Mouse (Mus musculus) heart, adult 2 months (tissue): Measurements from ENCODE around the gene Fgfr2. TPM values are rescaled to one million over a fixed set of nuclear protein-coding genes. Genes with fewer than 3 reads are reported as not detected.

Experiments used
- DNase-seq, 2 experiments: peaks; one replicate each; pipeline ENCODE4 v3.0.0; 2021
- H3K27ac ChIP-seq: fragments of 200-600 bp; 2 replicates; pipeline ENCODE4 v1.8.1; 2022
- H3K27me3 ChIP-seq: fragments of 200-500 bp; 2 replicates; pipeline ENCODE4 v1.6.1; 2012; ENCODE audit warnings: mild to moderate bottlenecking, low read length, inconsistent platforms, mixed read lengths; ENCODE audit not compliant: control insufficient read depth, insufficient read depth
- H3K36me3 ChIP-seq: fragments of 200-500 bp; 2 replicates; pipeline ENCODE4 v1.6.1; 2012; ENCODE audit warnings: low read length, inconsistent platforms; ENCODE audit not compliant: control insufficient read depth, insufficient read depth
- H3K4me1 ChIP-seq: fragments of 200-500 bp; 2 replicates; pipeline ENCODE4 v1.6.1; 2011; ENCODE audit warnings: low read length; ENCODE audit not compliant: control insufficient read depth, insufficient read depth
- H3K4me3 ChIP-seq: fragments of 200-600 bp; 2 replicates; pipeline ENCODE4 v1.8.1; 2022
- H3K79me2 ChIP-seq: fragments of 200-500 bp; replicated peaks from 2 replicates; pipeline ENCODE4 v1.6.1; 2012; ENCODE audit warnings: mild to moderate bottlenecking, inconsistent platforms, low read length, moderate library complexity, mixed read lengths; ENCODE audit not compliant: control insufficient read depth, insufficient read depth
- H3K9ac ChIP-seq: fragments of 200-500 bp; 2 replicates; pipeline ENCODE4 v1.6.1; 2012; ENCODE audit warnings: low read depth, mild to moderate bottlenecking, control low read depth, inconsistent platforms, low read length, mixed read lengths
- CTCF ChIP-seq: fragments of 200-600 bp; IDR thresholded peaks from 2 replicates; pipeline ENCODE4 v1.8.1; 2022; ENCODE audit warnings: antibody characterized with exemption, mild to moderate bottlenecking, moderate library complexity
- EP300 ChIP-seq: fragments of 200-500 bp; IDR thresholded peaks from 2 replicates; pipeline ENCODE4 v1.6.1; 2011; ENCODE audit warnings: low read depth, low read length, control low read depth; ENCODE audit not compliant: insufficient read depth
- POLR2A ChIP-seq: fragments of 200-500 bp; IDR thresholded peaks from 2 replicates; pipeline ENCODE4 v1.6.1; 2011; ENCODE audit warnings: mild to moderate bottlenecking, low read depth, low read length, control low read depth; ENCODE audit not compliant: insufficient read depth
- WGBS: fragments of 180-500 bp; shearing (Covaris S2); methylation state at CpG from one replicate; pipeline ENCODE4 v1.1.7; 2018; 5-methylcytosine and 5-hydroxymethylcytosine counted together
- intact Hi-C: fragments of 180-260 bp; cut with DNase I; formaldehyde crosslinking; loops from one replicate; pipeline ENCODE4 v1.15.1; 2025
- polyA plus RNA-seq: library from polyadenylated mRNA; depleted of rRNA; stranded (reverse); fragments of >200 nt; gene quantifications from 2 replicates; pipeline ENCODE4 v1.2.3, GENCODE M21; 2012
- total RNA-seq, 2 experiments: library from RNA; stranded (reverse); gene quantifications; 2 replicates each; pipeline ENCODE4 v1.2.3; 2021

Fgfr2 gene
- total and polyA plus RNA-seq, 3 experiments = 1.1 to 2.0 (median 1.3) TPM

DNA sequence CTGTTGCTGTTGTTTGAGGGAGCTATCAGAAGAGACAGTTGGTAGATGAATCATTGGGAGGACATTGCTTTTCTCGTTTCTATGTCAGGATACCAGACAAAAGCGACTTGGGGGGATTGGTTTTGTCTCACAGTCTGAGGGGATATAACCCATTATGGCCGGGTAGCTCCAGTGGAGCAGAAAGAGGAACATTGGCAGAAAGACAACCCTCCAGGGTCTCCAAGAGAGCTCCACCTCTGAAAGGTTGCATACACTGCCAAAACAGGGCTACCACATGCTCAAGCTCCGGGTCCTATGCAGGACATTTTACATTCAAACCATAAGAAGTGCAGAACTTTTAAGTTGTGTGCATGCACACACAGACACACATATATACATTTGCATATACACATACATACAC is 1517.7 kb downstream of the Fgfr2 start:
- H3K36me3 ChIP-seq = no peaks in the 10 kb centered on the region
- no peaks in the 10 kb centered on the region for H3K79me2 ChIP-seq
- no peaks in the 10 kb centered on the region for H3K4me1 ChIP-seq
- no peak overlapping the region for H3K9ac ChIP-seq
- no peak overlapping the region for H3K4me3 ChIP-seq
- WGBS = 55% methylated on average over 4 of the region's 4 CpGs
- no peak overlapping the region for H3K27ac ChIP-seq
- no peaks in the 10 kb centered on the region for H3K27me3 ChIP-seq
- TF ChIP-seq POLR2A = no peak
- no peak for TF ChIP-seq CTCF
- no peak for TF ChIP-seq EP300
- DNase-seq = no peak
- intact Hi-C loops = no loop called here

DNA sequence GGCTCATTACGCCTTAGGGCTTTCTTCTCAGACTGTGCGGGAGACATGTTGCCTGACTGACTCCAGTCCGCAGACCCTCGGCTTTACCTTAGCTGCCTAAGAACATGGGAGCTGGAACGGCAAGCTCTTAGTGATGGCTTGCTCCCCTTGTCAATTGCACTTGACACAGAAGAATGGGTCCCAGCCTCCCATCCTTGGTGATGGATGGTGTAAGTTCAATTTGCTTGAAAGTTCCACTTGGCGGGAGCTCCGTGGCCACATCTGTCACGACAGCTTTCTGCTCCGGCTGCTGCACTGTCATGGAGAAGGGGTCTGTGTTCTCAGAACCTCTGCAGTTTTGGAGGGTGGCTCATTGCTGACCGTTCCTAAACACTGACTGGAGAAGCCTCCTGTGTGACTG is 1518.2 kb downstream of the Fgfr2 start:
- Histone ChIP-seq H3K79me2 (no peaks in the 10 kb centered on the region), H3K9ac (no peak overlapping the region), H3K36me3 (no peaks in the 10 kb centered on the region), H3K4me1 (no peaks in the 10 kb centered on the region), H3K27me3 (no peaks in the 10 kb centered on the region), H3K27ac (no peak overlapping the region), H3K4me3 (no peak overlapping the region)
- no peak for DNase-seq
- WGBS = 91% methylated on average over 10 of the region's 10 CpGs
- intact Hi-C loops = no loop called here
- TF ChIP-seq CTCF = no peak
- TF ChIP-seq POLR2A = no peak
- TF ChIP-seq EP300 = no peak

- Histone ChIP-seq H3K27me3 (no peaks in the 10 kb centered on the region; the same call in 1 of the 2 replicates), H3K4me1 (no peaks in the 10 kb centered on the region), H3K27ac (no peak overlapping the region), H3K36me3 (no peaks in the 10 kb centered on the region), H3K9ac (no peak overlapping the region), H3K4me3 (no peak overlapping the region), H3K79me2 (no peaks in the 10 kb centered on the region)
- intact Hi-C loops = no loop called here
- 22% methylated on average over 9 of the region's 11 CpGs for WGBS
- no peak for DNase-seq
- no peak for TF ChIP-seq POLR2A
- no peak for TF ChIP-seq EP300
- no peak for TF ChIP-seq CTCF
Measured at GRCm38 (mm10) chr7:131603186-131603585, 1520.0 kb downstream of the Fgfr2 start.

GRCm38 (mm10) chr7:131602106-131602505 is 1521.0 kb downstream of the Fgfr2 start:
- no peaks in the 10 kb centered on the region; the same call in 1 of the 2 replicates for H3K27me3 ChIP-seq
- no peak for TF ChIP-seq POLR2A
- TF ChIP-seq CTCF = no peak

GRCm38 (mm10) chr7:131598483-131598824 is 1524.7 kb downstream of the Fgfr2 start:
- intact Hi-C loops = no loop called here
- no peak overlapping the region for H3K27ac ChIP-seq
- H3K27me3 ChIP-seq = no peaks in the 10 kb centered on the region; the same call in 1 of the 2 replicates
- H3K9ac ChIP-seq = no peak overlapping the region
- H3K79me2 ChIP-seq = no peaks in the 10 kb centered on the region
- TF ChIP-seq EP300 = no peak
- no peak for TF ChIP-seq POLR2A
- no peak for TF ChIP-seq CTCF
- no peak for DNase-seq
- 6% methylated on average over 5 of the region's 5 CpGs for WGBS
- H3K4me1 ChIP-seq = no peaks in the 10 kb centered on the region
- no peaks in the 10 kb centered on the region for H3K36me3 ChIP-seq
- no peak overlapping the region for H3K4me3 ChIP-seq

More at GRCm38 (mm10) chr7:131602106-131602505, 1521.0 kb downstream of the Fgfr2 start:
- no peaks in the 10 kb centered on the region for H3K79me2 ChIP-seq
- no peak for DNase-seq
- no peaks in the 10 kb centered on the region for H3K4me1 ChIP-seq
- no peak overlapping the region for H3K27ac ChIP-seq
- H3K4me3 ChIP-seq = no peak overlapping the region
- H3K36me3 ChIP-seq = no peaks in the 10 kb centered on the region
- H3K9ac ChIP-seq = no peak overlapping the region
- 83% methylated on average over 7 of the region's 7 CpGs for WGBS
- intact Hi-C loops = no loop called here

DNA sequence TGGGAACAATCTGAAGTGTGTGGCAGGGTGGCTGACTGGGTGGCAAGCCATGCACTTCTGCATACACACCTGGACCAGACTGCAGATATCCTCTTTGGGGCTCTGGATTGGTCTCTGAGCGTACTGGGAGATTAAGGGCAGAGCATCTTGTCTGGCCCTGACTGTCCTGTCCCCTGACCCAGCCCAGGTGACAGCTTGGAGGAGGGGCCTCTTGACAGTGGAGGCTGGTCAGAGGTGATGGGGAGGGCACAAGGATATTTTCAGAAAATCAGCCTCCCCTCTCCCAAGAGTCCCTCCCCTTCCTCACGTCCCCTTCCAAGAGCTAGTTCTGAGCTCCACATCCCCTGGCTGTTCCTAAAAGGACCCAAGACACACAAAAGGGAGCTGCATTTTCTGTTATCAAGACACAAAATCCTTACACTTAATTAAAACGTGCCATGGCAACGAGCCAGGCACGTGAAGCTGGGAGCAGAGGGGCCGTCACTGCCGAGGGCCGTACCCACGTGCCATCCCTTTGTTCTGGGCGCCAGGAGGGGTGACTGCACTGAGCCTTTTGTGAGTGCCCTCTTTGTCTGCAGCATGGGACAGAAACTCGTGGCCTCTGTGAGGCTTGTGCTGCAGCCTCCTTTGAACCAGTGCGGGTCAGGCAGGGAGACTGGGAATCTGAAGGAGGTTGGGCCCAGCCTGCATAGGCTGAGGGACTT is 1525.2 kb downstream of the Fgfr2 start:
- TF ChIP-seq CTCF = no peak
- H3K27me3 ChIP-seq = no peaks in the 10 kb centered on the region; the same call in 1 of the 2 replicates
- no peak overlapping the region for H3K9ac ChIP-seq
- no peaks in the 10 kb centered on the region for H3K36me3 ChIP-seq
- no peak overlapping the region for H3K27ac ChIP-seq
- intact Hi-C loops = no loop called here
- no peaks in the 10 kb centered on the region for H3K79me2 ChIP-seq
- no peak for DNase-seq
- no peaks in the 10 kb centered on the region for H3K4me1 ChIP-seq
- 18% methylated on average over 12 of the region's 12 CpGs for WGBS
- no peak overlapping the region for H3K4me3 ChIP-seq
